Comparison of ENCODE assay signal across 11 mouse cellular contexts in genomic region chr13:51434460-51434859, GRCm38 (mm10). TPM values are rescaled to one million over a fixed set of nuclear protein-coding genes. Genes with fewer than 3 reads are reported as not detected.
DNase-seq lines count a peak whose midpoint lies in the region; ATAC-seq and TF ChIP-seq lines count a peak whose summit lies in the region.
"Had no signal": no experiment of that assay in that cellular context is flagged by ENCODE, and none has a peak within 500 bp of the region (broad histone marks: within the 10 kb centered on the region; RNA-seq: fewer than 3 reads in every experiment).

No protein-coding gene starts in this region.

- no peak for ATAC-seq in activated CD4-positive, CD25-positive, alpha-beta regulatory T cell, adult 4 months

- H3K27ac ChIP-seq in layer of hippocampus, adult 2 months: no peak overlapping the region
- H3K27ac ChIP-seq in CH12.LX (ENCODE audit: insufficient read depth, low read depth): no peak overlapping the region
- H3K27ac ChIP-seq: forebrain, embryonic 10.5 days; kidney, embryonic 15.5 days; limb, embryonic 13.5 days had no signal

- TF ChIP-seq EP300 in CH12.LX (IDR thresholded peaks at IDR 0.05; ENCODE audit: low read length): no peak

- peaks cover 2% of the 10 kb centered on the region for H3K27me3 ChIP-seq in CH12.LX (replicated peaks)
- H3K27me3 ChIP-seq: kidney, embryonic 15.5 days had no signal

- TF ChIP-seq POLR2A in CH12.LX (IDR thresholded peaks at IDR 0.05; ENCODE audit: low read depth, low read length): no peak

- dilution Hi-C loops in CH12.LX (cut with MboI; ENCODE audit: extremely low pct_ligation_motif_present, extremely low pct_unique_long_range_greater_than_20kb, low sequenced_read_pairs): no loop called here

- no peaks in the 10 kb centered on the region for H3K79me2 ChIP-seq in CH12.LX (replicated peaks; ENCODE audit: control insufficient read depth, extremely low read depth, insufficient read depth, poor library complexity, severe bottlenecking)

- in situ Hi-C loops in CH12.LX (cut with MboI; ENCODE audit: low pct_ligation_motif_present, low pct_unique_long_range_greater_than_20kb, low sequenced_read_pairs): no loop called here

- TF ChIP-seq CTCF in layer of hippocampus, adult 2 months (conservative IDR thresholded peaks at IDR 0.05): peak; percentile 77
- TF ChIP-seq CTCF in CH12.LX (conservative IDR thresholded peaks at IDR 0.05 in 1 of 2, IDR thresholded peaks at IDR 0.05 in 1 of 2; ENCODE audit: low read depth in 2 of 2, low read length in 2 of 2): peak; percentile 50 to 77; a peak in 3 of 4 replicates

- no peaks in the 10 kb centered on the region for H3K9me3 ChIP-seq in CH12.LX (replicated peaks; ENCODE audit: low read length)
- H3K9me3 ChIP-seq: kidney, embryonic 15.5 days; limb, embryonic 13.5 days had no signal

- H3K4me1 ChIP-seq in CH12.LX (ENCODE audit: control insufficient read depth in 1 of 2, insufficient read depth in 2 of 2): peaks cover 0 to 6% of the 10 kb centered on the region in 2 experiments; a peak in 2 of 4 replicates
- H3K4me1 ChIP-seq: limb, embryonic 13.5 days had no signal

- H3K9ac ChIP-seq in CH12.LX (ENCODE audit: insufficient read depth, low read depth): no peak overlapping the region
- H3K9ac ChIP-seq: kidney, embryonic 15.5 days; limb, embryonic 13.5 days had no signal

- TF ChIP-seq RAD21 in CH12.LX (IDR thresholded peaks at IDR 0.05; ENCODE audit: low read depth, low read length): peak; percentile 82

- no peaks in the 10 kb centered on the region for H3K36me3 ChIP-seq in CH12.LX (replicated peaks in 1 of 2; ENCODE audit: control insufficient read depth in 1 of 2, insufficient read depth in 1 of 2, low read length in 1 of 2)
- H3K36me3 ChIP-seq: kidney, embryonic 15.5 days; limb, embryonic 13.5 days had no signal

- no peak for DNase-seq in layer of hippocampus, adult 2 months (ENCODE audit: low spot score in 2 of 2)
- no peak for DNase-seq in layer of hippocampus, postnatal 14 days (ENCODE audit: low spot score in 2 of 2)
- DNase-seq in CH12.LX (ENCODE audit: extremely low read depth): peak; percentile 60
- DNase-seq in NIH3T3 (ENCODE audit: low read depth): peak; percentile 72
- DNase-seq in forelimb bud, embryonic 11.5 days (ENCODE audit: low read depth, low spot score): peak; percentile 61
- DNase-seq in layer of hippocampus, adult 8-10 months (ENCODE audit: low spot score in 2 of 2): no peak
- DNase-seq: cerebellum, adult 9-10 months had no signal

- H3K4me2 ChIP-seq in CH12.LX (ENCODE audit: insufficient read depth, low read depth, poor library complexity, severe bottlenecking): no peak overlapping the region
- H3K4me2 ChIP-seq: kidney, embryonic 15.5 days; limb, embryonic 13.5 days had no signal

- H3K4me3 ChIP-seq in layer of hippocampus, adult 2 months: no peak overlapping the region
- H3K4me3 ChIP-seq in CH12.LX (replicated peaks in 1 of 3; ENCODE audit: low read depth in 2 of 3, low read length in 2 of 3, poor library complexity in 1 of 3): no peak overlapping the region
- H3K4me3 ChIP-seq: forebrain, embryonic 10.5 days; kidney, embryonic 15.5 days; limb, embryonic 13.5 days had no signal

TF ChIP-seq in CH12.LX, 34 proteins besides CTCF, POLR2A, EP300 and RAD21:
- TF ChIP-seq ZC3H11A (IDR thresholded peaks at IDR 0.05; ENCODE audit: low read depth, low read length): peak; percentile 35; the same call in 1 of the 2 replicates
- no peak for TF ChIP-seq JUN (IDR thresholded peaks at IDR 0.05; ENCODE audit: insufficient read depth, low read depth, low read length)
- no peak for TF ChIP-seq HCFC1 (IDR thresholded peaks at IDR 0.05; ENCODE audit: low read depth, low read length)
- TF ChIP-seq SMC3 (IDR thresholded peaks at IDR 0.05; ENCODE audit: low read depth, low read length): peak; percentile 79
- TF ChIP-seq CHD2 (IDR thresholded peaks at IDR 0.05; ENCODE audit: low read length): no peak
- TF ChIP-seq E2F4 (IDR thresholded peaks at IDR 0.05; ENCODE audit: insufficient replicate concordance, low read depth, low read length): no peak
- TF ChIP-seq USF2 (conservative IDR thresholded peaks at IDR 0.05; ENCODE audit: low read depth, low read length): no peak
- TF ChIP-seq ZKSCAN1 (IDR thresholded peaks at IDR 0.05; ENCODE audit: borderline replicate concordance, low read depth, low read length): no peak
- no peak for TF ChIP-seq TBP (conservative IDR thresholded peaks at IDR 0.05; ENCODE audit: low read depth, low read length)
- TF ChIP-seq MYC (IDR thresholded peaks at IDR 0.05; ENCODE audit: low read depth, low read length): no peak
- TF ChIP-seq IRF4 (IDR thresholded peaks at IDR 0.05; ENCODE audit: low read depth, low read length): 0 out of 2 replicates have a peak, but pooled peaks have one; percentile 27
- TF ChIP-seq BHLHE40 (IDR thresholded peaks at IDR 0.05; ENCODE audit: low read depth, low read length): no peak
- TF ChIP-seq ETS1 (conservative IDR thresholded peaks at IDR 0.05; ENCODE audit: low read depth, low read length): no peak

RNA-seq across cellular contexts. Expression of gene S1pr3, which starts 26.0 kb away (rescaled TPM):
- 1 to 10 TPM; 5.2 to 5.4 TPM for total RNA-seq in layer of hippocampus, adult 2 months (2021)
- total RNA-seq in layer of hippocampus, postnatal 14 days (2021): 1 to 10 TPM; 6.8 to 7.7 TPM
- total RNA-seq in CH12.LX (2012; rRNA removed) (5.9 and 8.6 TPM in 2 replicates), CH12.LX (2014; rRNA removed) (6.6 and 7.5 TPM in 2 replicates)
- 30.4 and 33.4 TPM in 2 replicates for polyA plus RNA-seq in CH12.LX (2012; ENCODE audit: insufficient read length, low read depth)
- under 1 TPM in 1 of 2 experiments, not detected in 1; 0.17 TPM for polyA plus RNA-seq in activated CD4-positive, CD25-positive, alpha-beta regulatory T cell, adult 4 months (2017; shearing (Covaris generic))
- total RNA-seq in layer of hippocampus, adult 8-10 months (2022): 10 to 100 TPM in 2 of 4 experiments, 1 to 10 TPM in 2; 5.5 to 16.4 (median 11.1) TPM

Comparison
In these comparisons a context has a peak if more than half of its experiments do, and no peak if none do; other contexts are left out.
1. DNase-seq: peak in CH12.LX (single experiment), NIH3T3 (single experiment) and forelimb bud, embryonic 11.5 days (single experiment); none in layer of hippocampus, adult 2 months (0 of 2), layer of hippocampus, postnatal 14 days (0 of 2) and layer of hippocampus, adult 8-10 months (0 of 2).